Mouse (Mus musculus) embryonic fibroblast, embryonic 13.5 days (primary cell): ENCODE measurements at regions not wholly inside any gene's neighbourhood (a gene's known extent, or its start where the extent isn't known, plus 50 kb on each side); places are given as distances from the start of the nearest gene placed in this dataset.

Source experiments
- CTCF ChIP-seq: IDR thresholded peaks from 2 replicates; pipeline ENCODE4 v1.5.1; 2011; ENCODE audit warnings: mild to moderate bottlenecking, control low read depth, low read length, moderate library complexity, borderline replicate concordance; ENCODE audit not compliant: insufficient read depth
- POLR2A ChIP-seq: IDR thresholded peaks from 2 replicates; pipeline ENCODE4 v1.6.1; 2011; ENCODE audit warnings: low read depth, mild to moderate bottlenecking, control low read depth, low read length, moderate library complexity

DNA sequence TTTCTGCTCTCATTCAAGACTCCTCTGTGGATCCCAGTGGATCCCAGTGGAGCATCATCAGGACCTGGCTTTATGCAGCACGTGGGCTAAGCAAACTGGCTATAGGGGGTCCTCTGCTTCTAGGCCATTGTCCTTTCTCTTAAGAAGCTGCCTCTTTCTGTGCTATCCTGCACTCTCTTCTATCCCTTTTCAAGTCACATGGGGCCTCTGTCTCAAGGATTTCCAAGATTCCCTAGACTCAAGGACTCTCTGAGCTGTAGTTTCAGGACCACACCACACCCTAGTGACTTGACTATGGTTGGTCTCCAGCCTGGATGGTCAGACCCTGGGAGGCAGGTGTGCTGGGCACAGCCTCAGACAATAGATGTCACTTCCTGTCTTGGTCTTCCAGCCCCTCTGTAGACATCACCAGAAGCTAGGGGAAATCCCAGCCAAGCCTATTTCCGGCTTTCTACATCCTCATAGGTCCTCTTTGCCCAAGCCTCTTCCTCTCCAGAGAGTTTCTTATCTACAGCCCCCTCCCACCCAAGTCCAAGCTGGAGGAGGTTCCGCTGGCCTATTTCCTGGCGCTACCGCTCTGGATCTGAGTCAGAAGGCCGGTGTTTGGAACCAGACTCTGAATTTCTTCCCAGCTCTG, 78.6 kb upstream of the Mef2a start:
- TF ChIP-seq POLR2A (no peak), CTCF (no peak)
